Mouse (Mus musculus): ENCODE measurements around the gene Clk3.

DNA sequence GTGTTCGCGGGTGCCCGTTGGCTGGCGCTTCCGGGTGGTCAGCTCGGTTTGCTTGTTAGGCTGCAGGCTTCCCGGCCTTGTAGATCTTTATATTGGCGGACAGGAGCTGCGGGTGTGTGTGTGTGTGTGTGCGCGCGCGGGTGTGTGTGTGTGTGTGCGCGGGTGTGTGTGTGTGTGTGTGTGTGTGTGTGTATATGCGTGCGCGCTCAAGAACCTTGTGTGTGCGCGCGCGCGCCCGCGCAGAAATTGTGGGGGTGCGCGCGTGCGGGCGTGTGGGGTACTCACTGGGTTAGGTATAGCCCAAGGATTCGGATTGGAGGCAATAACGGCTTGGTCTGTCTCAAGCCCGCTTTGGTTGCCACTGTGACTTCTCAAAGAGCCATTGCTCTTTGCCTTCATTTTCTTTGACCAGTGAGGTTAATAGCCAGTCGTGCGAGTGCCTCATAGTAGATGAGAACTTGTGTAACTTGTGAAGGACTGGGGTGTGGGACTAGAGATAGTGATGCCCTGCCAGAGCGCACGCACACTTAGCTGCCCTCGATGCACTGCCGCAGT, 56.9 kb downstream of the Clk3 start:
- TF ChIP-seq CTCF (IDR thresholded peaks at IDR 0.05; ENCODE audit: low read depth): no peak
- TF ChIP-seq EP300 (IDR thresholded peaks at IDR 0.05; ENCODE audit: low read depth): no peak
